Mouse (Mus musculus) mammary gland, adult 2 months (tissue): ENCODE data around the gene Bend3. TPM values are rescaled to one million over a fixed set of nuclear protein-coding genes. Genes with fewer than 3 reads are reported as not detected.

Experiments
- polyA plus RNA-seq: library from polyadenylated mRNA; depleted of rRNA; stranded (reverse); fragments of >200 nt; gene quantifications from 2 replicates; pipeline ENCODE4 v1.2.3, GENCODE M21; 2012; ENCODE audit warnings: low replicate concordance; rRNA removed

The Bend3 gene
- polyA plus RNA-seq, result 2.9 and 3.7 TPM in 2 replicates

GRCm38 (mm10) chr10:43478751-43479435 lies at the start of gene Bend3:
Bend3 (plus strand) TSS chr10:43478831.

DNA sequence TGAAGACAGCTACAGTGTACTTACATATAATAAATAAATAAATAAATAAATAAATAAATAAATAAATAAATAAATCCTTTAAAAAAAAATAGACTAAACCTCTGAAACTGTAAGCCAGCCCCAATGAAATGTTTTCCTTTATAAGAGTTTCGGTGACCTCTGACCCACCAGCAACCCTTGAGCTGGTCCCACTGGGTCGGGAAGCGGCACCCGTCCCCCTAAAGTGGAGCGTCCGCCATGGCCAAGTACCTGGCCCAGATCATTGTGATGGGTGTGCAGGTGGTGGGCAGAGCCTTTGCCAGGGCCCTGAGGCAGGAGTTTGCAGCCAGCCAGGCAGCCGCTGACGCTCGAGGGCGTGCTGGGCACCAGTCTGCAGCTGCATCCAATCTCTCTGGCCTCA lies 45.3 kb downstream of the Bend3 start, which contains the start of gene Gm9803:
Gene Gm9803, plus strand, starts transcription at position 154 of the 400 bp plus-strand sequence.

DNA sequence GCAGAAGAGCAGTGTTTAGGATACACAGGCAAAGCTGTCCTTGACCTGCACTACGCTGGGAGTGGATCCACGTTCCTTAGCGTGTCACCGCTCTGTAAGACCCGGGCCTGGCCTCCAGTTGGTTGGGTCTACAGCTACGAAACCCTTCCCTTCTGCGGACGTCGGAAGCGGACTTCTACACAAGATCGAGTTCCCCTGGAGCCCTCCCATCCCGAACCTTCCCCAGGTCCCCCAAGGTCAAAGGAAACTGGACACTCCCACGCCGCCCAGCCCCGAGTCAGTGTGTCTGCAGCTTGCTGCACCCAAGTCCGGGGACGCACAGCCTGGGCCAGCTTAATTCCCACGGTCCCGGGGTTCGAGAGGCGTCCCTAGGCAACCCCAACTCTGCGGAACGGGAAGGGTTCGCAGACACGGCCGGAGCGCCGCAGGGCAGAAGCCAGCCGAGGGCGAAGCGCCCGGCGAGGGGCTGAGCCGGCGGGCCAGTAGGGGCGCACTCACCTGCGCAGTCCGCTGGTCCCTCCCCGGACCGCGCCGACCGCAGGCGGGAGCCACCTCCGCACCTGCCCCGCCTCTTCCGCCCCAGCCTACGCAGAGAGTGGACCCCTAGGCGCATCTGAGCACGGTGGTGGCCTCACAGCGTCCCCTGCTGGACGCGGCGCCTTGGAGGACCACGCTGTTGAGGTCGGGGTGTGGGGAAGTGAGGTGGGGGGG lies 62.0 kb downstream of the Bend3 start, which contains the start of gene 1700021F05Rik:
Gene 1700021F05Rik, minus strand, starts transcription at position 553 of the 711 bp plus-strand sequence.

Other genes starting within 250 kb of the Bend3 start
- gene Gm9803, start 45.3 kb downstream of the Bend3 start, polyA plus RNA-seq, result 117 and 162 TPM in 2 replicates
- gene 1700021F05Rik, start 62.2 kb downstream of the Bend3 start, polyA plus RNA-seq, result 7.7 and 8.5 TPM in 2 replicates
- gene Cd24a, start 99.5 kb downstream of the Bend3 start, polyA plus RNA-seq, result 205 and 278 TPM in 2 replicates